Mouse (Mus musculus) hindbrain, embryonic 16.5 days (tissue): ENCODE measurements around the gene Aurkc. TPM values are rescaled to one million over a fixed set of nuclear protein-coding genes. Genes with fewer than 3 reads are reported as not detected.
"Not testable (repeated sequence)": the region's sequence is repeated elsewhere in the genome, so short reads cannot be mapped to it uniquely, and the experiment has no call there.

Source experiments
- ATAC-seq: fragments of 200-750 bp; cut with Nextera tagmentation; 2 replicates; pipeline ENCODE4 v1.8.0; 2017; ENCODE audit warnings: moderate TSS enrichment, moderate library complexity
- H3K27ac ChIP-seq: fragments of 300-500 bp; sonication (generic); 2 replicates; pipeline ENCODE4 v1.5.1; 2014; ENCODE audit warnings: low read depth, mild to moderate bottlenecking, control low read depth, low read length, moderate library complexity
- H3K27me3 ChIP-seq: fragments of 300-500 bp; sonication (generic); replicated peaks from 2 replicates; pipeline ENCODE4 v1.6.1; 2014; ENCODE audit warnings: low read length; ENCODE audit not compliant: control insufficient read depth, insufficient read depth
- H3K36me3 ChIP-seq: fragments of 300-500 bp; sonication (generic); 2 replicates; pipeline ENCODE4 v1.6.1; 2014; ENCODE audit warnings: mild to moderate bottlenecking, low read length, moderate library complexity, mixed read lengths; ENCODE audit not compliant: control insufficient read depth, insufficient read depth
- H3K4me1 ChIP-seq: fragments of 300-500 bp; sonication (generic); 2 replicates; pipeline ENCODE4 v1.6.1; 2014; ENCODE audit warnings: low read depth, low read length; ENCODE audit not compliant: control insufficient read depth, insufficient read depth
- H3K4me2 ChIP-seq: fragments of 300-500 bp; sonication (generic); 2 replicates; pipeline ENCODE4 v1.6.1; 2014; ENCODE audit warnings: mild to moderate bottlenecking, low read length, control low read depth, moderate library complexity
- H3K4me3 ChIP-seq: fragments of 300-500 bp; sonication (generic); 2 replicates; pipeline ENCODE4 v1.5.1; 2014; ENCODE audit warnings: mild to moderate bottlenecking, low read length, control low read depth, moderate library complexity
- H3K9ac ChIP-seq: fragments of 300-500 bp; sonication (generic); 2 replicates; pipeline ENCODE4 v1.6.1; 2014; ENCODE audit warnings: low read depth, mild to moderate bottlenecking, control low read depth, low read length, moderate library complexity
- H3K9me3 ChIP-seq: fragments of 300-500 bp; sonication (generic); 2 replicates; pipeline ENCODE4 v1.6.1; 2014; ENCODE audit warnings: mild to moderate bottlenecking, low read length, moderate library complexity; ENCODE audit not compliant: control insufficient read depth
- WGBS: fragments of 180-500 bp; shearing (Covaris S2); extraction: QIAGEN DNeasy Blood & Tissue Kit; methylation state at CpG from one replicate; pipeline ENCODE4 v1.1.7; 2014; 5-methylcytosine and 5-hydroxymethylcytosine counted together
- polyA plus RNA-seq: library from polyadenylated mRNA; unstranded; fragments of >200 nt; fragmentation: Nextera tagmentation; extraction: Ambion mirVana; gene quantifications from 2 replicates; pipeline ENCODE4 v1.2.1, GENCODE M21; 2015

Gene Aurkc
- polyA plus RNA-seq, 1 experiment from 2014 or later, result not detected

- WGBS, result 31% methylated on average over 7 of the region's 7 CpGs
- H3K27ac ChIP-seq, H3K4me2 ChIP-seq, H3K9me3 ChIP-seq, ATAC-seq, H3K4me3 ChIP-seq, H3K27me3 ChIP-seq, H3K36me3 ChIP-seq, H3K4me1 ChIP-seq, H3K9ac ChIP-seq: not testable (repeated sequence)
These were observed 54.7 kb downstream of the Aurkc start for GRCm38 (mm10) chr7:7049659-7050320.

Other genes starting within 250 kb of the Aurkc start
- gene Zfp954, start 126.2 kb downstream of the Aurkc start, polyA plus RNA-seq, result 22.1 and 23.1 TPM in 2 replicates
- 10.3 and 12.8 TPM in 2 replicates for gene Zfp773, start 141.5 kb downstream of the Aurkc start, polyA plus RNA-seq
- 2.5 and 3.3 TPM in 2 replicates for gene Zfp418, start 176.0 kb downstream of the Aurkc start, polyA plus RNA-seq
- 9.7 and 10.4 TPM in 2 replicates for gene Zfp772, start 214.7 kb downstream of the Aurkc start, polyA plus RNA-seq